Mouse (Mus musculus) layer of hippocampus, postnatal 36 days (tissue): ENCODE measurements around the gene Lsr. TPM values are rescaled to one million over a fixed set of nuclear protein-coding genes. Genes with fewer than 3 reads are reported as not detected.

Experiments used
- DNase-seq, 2 experiments: peaks; one replicate each; pipeline ENCODE4 v3.0.0; 2022
- total RNA-seq, 2 experiments: library from RNA; stranded (reverse); gene quantifications; 2 replicates each; pipeline ENCODE4 v1.2.3; 2021

Lsr gene
- 1 to 10 TPM; 7.5 to 7.7 TPM for total RNA-seq

DNA sequence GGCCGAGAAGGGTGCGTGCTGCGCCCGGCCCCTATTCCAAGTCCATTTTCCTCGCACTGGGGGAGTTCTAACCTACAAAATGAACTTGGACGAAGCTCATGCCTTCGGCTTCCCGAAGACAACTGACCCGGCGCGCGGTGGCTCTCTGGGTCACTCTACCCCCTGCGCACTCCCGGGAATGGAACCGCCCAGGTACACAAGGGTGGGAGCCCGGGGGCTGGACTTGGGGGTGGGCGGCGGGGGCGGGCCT lies at the start of gene Lsr:
Lsr (minus strand) TSS at position 214 of the 250 bp plus-strand sequence.
- no peak for DNase-seq

DNA sequence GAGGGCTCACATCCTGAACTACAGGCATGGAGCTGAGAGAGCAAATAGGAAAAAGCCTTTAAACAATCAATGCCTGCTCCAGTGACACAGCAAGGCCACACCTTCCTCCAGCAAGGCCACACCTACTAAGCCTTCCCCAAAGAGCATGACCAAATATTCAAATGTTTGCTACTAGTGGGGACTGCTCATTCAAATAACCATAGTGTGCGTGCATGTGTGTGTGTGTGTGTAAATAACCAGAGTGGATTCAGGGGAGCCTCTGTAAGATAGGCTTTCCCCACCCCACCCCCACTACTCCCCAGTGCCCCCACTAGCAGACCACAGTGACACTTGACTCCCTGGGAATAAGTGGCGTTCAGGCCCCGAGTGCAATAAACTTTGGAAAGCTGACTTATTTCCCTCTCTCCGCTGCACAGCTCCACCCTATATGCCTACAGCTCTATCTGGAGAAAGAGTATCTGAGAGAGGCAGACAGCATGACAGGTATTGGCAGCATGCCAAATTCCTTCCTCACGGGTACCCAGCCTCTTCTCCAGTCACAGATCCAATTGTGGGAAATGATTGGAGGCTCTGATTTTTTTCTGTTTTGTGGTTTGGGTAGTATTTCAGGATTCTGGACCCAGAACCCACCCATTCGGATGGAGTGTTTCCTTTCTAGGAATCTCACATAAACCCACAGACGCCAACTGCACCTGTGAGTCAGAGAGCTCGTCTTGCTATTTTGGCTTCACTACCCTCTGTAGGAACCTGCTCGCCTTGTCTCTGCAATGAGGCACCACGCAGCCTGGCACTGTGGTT lies 44.0 kb upstream of the Lsr start:
- peak in 1 of 2 experiments; percentile 16 for DNase-seq

DNA sequence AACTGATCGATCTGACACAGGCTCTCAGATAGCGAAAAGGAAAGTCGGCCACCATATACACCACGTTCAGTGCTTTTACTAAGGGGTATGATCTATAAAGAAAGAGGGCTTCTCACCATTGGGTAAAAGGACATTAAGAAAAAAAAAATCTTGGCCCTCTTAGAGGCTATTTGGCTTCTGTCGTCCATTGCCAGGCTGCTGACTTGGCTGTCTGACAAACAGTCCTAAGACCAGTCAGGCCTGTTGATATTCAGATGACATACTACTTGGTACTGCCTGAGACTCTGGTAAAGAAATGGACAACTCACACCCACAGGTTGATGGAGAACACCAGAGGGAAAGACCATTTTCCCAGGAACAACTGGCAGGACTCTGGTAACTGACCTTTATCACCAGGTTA lies 39.7 kb upstream of the Lsr start:
- DNase-seq: no peak

DNA sequence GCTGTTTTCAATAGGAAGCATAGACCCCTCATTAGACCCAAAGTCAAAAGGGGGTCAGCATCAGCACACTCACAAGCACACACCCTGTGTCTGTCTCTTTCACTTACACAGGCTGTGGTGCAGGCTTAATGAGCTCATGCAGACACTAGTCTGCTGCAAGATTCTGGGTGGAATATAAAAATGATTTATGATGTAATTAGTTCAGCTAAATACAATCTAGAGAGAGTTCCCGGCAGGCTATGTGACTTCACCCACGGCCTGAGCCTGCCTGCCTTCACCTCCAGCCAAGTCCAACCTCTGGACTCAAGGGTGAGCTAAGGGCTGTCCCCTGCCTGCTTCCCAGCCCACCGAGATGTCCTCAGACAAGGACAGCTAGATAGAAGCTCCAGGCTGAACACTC lies 35.6 kb upstream of the Lsr start:
- DNase-seq: no peak

DNA sequence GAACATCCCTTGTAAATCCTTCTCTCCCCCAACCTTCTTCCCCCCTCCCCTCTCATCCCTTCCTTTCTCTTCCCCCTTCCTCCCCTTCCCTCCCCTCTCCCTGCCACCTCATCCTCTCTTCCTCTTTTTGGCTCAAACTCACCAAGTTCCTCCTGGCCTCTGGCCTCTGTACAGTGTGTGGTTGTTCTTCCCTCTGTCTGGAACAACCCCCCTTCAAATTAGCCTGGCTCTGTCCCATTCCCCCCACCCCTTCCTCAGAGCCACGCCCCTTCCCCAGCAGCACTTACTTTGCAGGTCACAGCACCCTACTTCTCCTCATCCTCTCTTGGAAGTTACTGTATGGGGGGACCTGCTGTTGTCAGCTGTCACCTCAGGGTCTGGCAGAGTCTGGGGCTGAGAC lies 34.9 kb upstream of the Lsr start:
- no peak for DNase-seq

DNA sequence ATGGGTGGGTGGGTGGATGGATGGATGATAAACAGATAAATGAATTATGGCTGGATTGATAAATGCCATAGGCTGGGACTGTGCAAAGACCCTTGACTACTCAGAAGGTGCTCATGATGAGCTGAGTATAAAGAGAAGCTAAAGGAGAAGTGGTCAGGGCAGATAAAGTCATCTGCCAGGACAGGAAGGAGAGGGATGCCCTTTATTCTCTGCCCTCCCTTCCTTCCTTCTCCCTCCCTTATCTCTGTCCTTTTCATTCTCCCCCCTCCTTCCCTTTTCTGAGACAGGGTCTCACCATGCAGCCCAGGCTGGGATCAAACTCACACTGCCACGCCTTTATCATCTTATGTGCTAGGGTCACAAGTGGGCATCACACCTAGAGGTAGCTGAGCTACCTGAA lies 34.5 kb upstream of the Lsr start:
- no peak for DNase-seq

DNA sequence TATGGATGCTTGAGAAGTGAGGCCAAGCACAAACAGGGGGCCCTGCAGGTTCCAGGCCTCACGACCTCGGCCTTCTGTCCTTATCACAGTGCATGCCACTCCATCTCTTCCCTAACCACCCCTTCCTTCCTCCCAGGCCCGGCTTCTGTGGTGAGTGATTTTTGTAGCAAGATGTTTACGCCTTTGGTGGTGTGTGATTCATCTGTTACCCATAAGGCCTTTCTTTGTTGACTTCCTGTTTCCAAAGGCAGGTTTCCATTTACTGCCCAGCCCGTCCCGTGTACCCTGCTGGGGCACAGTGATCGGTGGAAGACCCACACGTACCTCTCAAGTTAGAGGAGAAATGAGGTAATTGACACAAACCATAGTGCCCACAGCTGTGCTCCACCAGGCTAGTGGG lies 29.4 kb upstream of the Lsr start:
- DNase-seq: no peak

DNA sequence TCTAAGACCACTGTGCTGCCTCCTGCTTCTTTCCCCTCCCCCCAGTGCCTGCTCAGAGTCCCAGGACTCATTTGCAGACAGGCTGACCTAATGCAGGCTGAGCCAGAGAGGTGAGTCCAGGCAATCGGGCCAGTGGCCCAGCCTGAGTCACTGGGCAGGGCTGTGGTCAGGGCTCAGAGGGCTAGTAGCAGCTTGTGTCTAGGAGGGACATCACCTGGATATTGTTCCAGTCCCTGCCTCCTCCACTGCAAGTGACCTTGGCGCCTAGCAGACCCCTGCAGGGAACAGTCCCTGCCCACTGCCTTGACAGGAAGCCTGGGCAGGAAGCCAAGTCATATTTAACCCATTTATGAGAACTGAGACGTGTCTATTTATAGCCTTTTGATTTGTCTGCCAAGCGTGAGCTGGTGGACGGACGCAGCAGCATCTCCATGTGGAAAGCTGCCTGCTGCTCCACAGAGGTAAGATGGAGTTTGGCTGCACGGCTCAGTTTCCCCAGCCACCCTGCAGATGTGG lies 27.3 kb upstream of the Lsr start:
- no peak for DNase-seq

DNA sequence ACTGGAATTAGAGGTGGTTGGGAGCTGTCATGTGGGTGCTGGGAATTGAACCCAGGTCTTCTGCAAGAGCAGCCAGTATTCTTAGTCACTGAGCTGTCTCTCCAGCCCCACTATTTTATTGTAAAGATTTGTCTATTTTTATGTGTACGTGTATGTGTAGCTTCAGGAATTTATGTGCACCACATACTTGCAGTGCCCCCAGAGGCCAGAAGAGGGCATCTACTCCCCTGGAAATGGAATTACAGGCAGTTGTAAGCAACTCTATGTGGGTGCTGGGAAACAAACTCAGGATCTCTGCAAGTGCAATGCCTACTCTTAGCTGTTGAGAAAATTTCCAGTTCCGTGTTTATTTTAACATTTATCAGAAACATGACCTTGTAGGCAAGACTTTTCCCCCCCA lies 23.2 kb upstream of the Lsr start:
- no peak for DNase-seq

DNA sequence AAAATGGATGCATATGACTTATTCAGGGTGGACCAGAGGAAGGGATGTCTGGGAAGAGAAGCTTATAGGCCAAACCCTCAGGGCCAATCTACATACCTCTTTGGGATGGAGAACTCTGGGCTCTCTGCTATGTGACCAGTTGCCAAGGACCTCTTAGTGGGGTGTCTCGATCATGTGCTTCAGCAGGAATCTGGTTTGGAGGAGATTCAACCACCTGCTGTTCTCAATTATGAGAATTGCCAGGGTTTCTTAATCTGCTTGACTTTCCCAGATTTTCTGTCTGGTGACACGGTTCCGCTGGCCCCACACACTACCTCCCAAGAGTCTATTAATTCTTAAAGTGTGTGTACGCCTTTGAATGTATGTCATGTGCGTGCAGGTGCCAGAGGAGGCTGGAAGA lies 20.7 kb upstream of the Lsr start:
- DNase-seq: no peak

DNA sequence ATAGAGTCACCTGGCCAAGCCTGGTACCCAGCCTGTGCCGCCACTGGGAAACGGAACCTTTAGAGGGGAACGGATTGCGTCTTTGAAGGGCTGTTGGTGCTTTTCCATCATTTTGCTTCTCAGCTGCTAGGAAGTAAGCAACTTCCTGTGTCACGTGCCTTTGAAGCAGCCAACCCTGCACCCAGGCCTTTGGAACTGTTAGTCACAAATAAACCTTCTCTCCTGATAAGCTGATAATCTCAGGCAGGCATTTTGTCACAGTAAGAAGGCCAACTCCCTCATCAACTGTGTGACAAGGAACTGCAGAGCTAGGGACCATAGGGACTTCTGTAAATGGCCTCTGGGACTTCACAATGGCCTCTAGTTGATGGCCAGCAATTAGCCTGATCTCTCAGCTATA lies 18.9 kb upstream of the Lsr start:
- DNase-seq: no peak

DNA sequence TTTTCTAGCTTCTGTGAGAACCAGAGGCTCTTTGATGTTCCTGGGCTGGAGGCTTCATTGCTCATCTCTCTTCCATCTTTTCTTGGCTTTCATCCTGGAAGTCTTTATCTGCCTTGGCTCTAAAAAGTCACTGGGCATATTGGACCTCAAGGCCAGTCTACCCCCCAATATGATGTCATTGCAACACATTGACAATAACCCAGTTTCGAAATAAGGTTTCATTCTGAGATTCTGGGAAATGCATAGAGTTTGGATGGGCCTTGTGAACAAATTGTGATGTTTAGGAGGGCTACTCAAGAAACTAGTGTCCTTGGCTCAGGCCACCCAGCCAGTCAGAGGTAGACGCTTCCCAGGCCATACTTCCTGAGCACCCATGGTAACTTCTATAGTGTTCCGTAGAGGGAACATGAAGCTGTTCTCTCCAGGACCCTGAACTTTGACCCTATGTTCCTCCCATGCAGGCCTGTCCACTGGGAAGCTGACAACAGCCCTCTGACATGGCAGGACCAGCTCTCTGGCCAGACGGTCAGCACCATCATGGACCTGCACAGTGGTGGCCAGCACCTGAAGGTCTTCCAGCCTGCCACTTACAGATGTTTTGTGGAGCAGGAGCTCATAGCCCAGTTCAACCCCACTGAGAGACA lies 15.4 kb upstream of the Lsr start:
- DNase-seq: no peak

DNA sequence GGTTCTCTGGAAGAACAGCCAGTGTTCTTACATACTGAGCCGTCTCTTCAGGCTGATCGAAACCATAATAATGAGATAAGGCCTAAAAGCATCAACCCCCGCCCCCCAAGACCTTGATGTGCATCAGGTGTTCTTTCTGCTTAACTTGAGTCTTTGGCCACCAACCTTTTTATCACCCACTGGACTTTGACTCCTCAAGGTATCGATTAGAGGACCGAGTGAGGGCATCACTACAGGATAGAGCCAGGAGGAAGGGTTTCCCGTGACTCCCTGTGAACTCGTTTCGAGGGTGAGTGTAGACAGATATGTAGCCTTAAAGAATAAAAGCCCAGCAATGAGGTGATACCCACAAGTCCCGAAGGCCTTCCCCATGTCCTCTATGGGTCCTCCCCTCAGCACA lies 12.1 kb upstream of the Lsr start:
- DNase-seq: no peak

DNA sequence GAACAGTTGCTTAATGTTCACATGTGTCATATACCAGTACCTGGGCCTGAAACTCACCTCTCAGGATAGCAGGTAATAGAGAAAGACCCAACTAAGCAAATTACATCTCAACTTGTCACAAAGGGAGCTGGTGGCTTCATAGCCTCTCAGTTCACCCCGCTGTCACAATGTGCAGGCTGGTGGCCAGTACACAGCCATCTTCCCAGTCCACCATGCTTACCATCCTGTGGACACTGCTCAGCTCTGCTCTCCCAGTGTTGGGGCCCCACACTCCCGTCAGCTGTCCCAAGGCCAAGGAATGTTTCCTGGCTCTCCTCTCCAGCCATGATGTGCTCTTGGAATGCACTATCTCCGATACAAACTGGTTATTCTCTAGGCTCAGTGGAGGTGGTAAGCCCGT lies 8.4 kb upstream of the Lsr start:
- no peak for DNase-seq

DNA sequence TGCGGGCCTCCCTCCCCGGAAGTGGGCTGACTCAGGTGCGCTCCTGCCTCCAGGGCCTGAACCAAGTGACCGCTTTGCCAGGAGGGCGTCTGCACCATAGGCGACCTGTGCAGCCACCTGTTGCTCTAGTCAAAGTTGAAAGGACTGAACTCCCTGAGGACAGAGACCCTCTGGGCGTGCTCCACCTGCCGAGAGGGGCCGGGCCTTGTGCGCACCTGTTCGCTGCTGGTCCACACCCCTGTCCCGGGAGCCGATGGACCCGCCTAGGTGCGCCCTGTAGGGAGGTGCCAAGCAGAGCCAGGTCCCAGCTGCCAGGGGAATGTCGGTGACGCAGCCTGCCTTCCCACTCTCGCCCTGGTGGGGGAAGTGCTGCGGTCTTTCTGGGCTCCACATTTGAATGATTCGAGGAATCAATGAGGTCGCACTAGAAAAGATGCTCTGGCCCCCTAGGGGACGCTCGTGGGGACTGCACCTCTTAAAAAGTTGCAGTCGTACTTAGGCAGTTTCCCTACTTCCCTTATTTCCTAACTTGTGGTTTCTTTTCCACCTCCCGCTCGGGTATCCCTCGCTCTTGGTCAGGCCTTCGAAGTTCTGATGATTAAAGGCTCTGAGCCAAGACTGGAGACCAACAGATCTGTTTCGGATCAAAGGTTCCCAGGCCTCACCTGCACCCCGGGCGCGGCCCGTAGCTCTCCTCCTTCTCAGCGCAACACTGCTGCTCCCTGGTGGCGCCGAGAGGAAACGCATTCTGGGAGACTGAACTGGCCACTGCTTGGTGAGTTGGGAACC lies 431 bp upstream of the Lsr start, which contains the start of gene Fam187b:
Fam187b (plus strand) TSS at position 290 of the 789 bp plus-strand sequence.
- peak; percentile 62 to 73 for DNase-seq

DNA sequence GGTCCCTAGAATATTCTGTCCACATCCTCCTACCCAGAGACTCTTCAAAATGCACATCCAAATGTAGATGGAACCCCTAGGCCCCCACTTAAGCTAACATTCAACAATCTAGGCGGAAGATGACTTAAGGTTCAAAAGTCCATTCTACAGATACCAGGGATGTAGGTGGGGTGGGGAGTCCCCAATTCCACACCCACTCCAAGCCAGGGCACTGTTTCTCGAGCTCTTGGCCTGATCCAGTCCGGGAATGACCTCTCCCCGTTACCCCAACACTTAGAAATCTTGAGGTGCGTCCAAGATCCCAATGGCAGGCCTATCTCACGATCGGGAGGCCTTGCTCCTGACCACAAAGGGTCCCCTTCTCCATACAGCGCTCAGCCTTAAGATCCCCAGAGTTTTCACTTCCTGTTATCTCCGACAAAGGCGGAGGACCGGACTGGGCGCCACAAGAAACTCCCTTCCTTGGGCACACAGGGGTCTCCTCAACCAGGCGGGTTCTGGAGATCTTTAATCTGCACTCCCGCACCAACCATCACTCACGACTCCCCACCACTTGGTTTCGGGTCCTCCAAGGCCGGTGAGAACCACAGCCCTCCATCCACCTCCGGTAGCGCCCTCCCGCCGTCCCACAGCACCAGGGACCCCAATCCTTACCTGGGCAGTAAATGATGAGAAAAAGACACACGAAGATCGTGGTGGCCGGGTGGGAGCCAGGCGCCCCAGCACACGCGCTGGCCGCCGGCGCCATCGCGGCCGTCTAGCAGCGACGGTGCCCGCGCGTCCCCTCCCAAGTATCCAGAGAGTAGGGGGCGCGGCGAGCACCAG lies 626 bp downstream of the Lsr start:
- DNase-seq: no peak

DNA sequence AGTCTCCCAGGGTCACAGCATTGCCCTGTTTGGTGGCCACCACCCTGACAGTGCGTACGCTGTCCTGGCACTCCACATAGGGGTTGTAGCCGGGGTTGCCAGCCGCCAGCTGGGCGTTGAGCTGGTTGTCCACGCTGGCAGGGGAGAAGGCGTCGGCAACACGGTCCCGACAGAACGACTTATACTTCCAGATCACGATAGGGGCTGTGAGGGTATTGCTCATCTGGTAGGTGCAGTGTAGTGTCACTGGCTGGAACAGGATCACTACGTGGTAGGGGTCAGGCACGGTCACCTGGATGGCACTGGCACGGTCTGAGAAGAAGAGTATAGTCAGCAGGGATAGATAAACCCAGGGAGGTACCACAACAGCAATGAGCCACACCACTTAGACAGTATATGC lies 1.4 kb downstream of the Lsr start:
- DNase-seq: no peak

DNA sequence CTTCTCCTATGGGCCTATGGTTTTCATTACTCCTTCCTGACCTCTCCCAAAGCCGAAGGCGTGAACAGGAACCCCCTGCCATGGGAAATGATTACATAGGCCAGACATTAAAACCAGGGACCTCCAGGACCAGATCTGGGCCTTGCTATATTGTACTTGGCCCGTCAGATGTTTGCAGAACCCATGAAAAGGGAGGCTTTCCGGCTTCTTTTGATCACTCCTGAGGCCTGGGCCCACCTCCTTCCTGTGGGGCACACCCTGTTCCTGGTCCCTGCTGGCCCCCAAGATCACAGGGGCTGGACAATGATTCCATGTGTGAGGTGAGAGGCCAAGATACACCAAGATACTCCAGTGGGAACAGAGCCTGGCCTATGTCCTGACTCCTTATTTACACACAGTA lies 4.1 kb downstream of the Lsr start:
- DNase-seq: no peak

DNA sequence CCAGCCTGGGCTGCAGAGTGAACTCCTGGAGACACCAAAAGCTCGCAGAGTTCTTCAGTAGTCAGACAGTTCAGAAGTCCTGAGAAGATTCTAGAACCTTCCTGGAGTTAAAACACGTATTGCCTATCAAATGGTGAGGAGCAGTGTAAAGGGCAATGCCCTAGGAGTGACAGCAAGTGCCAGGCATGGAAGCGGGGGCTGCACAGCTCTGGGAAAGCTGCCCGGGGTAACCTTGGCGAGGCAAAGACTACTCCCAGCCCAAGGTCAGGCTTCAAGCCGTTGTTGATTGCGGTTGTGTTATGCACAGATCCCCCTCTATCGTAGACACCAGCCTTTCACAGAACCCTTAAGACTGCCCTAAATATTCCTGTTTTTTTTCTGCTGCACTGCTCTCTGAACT lies 4.7 kb downstream of the Lsr start:
- no peak for DNase-seq

DNA sequence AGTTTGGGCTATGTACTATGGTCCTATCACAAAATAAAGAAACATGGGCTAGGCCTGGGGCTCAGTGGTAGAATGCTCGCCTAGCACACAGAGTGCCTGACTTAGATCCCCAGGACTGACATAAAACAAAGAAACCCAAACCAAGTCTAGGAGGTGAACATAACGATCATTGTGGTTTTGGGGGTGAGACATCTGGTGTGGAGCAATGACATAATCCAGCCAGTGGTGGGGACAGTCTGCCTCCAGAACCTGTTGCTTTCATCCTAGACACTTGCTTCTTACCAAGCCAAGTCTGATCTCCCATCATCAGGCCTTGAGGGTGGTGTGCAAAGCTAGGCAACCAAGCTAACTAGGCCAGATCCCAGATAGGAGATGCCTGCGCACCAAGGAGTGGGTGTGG lies 6.6 kb downstream of the Lsr start:
- DNase-seq: no peak

DNA sequence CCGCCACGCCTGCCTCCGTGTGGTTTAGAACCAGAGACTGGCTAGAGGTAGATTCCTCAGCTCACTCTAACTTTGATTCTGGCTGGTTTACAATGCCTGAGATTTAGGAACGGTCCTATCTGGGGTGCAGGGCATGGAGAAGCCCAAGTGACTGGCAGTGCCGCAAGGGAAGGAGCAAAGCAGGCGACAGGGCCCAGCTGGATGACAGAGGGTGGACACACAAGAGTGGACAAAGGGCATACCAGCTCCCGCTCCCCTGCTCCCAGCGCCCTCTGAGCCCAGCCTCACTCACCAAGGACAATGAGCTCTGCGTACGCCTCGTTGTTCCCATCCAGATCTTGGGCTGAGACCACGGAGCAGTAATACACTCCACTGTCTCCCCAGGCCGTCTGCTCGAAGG lies 7.6 kb downstream of the Lsr start:
- DNase-seq: no peak

DNA sequence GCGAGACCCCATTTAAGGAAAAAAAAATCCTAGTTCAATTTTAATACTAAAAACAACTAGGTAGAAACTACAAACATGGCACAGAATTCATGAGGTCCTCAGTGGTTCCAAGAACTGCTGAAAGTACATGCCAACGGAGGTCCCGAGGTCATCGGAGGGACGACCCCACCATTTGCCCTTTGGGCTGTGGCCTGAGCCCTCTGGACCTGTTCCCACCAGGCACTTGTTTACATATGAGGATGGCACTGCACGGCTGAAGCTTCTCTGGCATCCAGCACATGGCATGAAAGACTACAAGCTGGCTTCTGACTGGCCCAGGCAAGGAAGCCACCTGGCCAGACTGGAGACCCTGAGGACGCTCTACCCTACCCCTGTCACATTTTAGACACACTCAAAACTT lies 8.9 kb downstream of the Lsr start:
- DNase-seq: no peak

DNA sequence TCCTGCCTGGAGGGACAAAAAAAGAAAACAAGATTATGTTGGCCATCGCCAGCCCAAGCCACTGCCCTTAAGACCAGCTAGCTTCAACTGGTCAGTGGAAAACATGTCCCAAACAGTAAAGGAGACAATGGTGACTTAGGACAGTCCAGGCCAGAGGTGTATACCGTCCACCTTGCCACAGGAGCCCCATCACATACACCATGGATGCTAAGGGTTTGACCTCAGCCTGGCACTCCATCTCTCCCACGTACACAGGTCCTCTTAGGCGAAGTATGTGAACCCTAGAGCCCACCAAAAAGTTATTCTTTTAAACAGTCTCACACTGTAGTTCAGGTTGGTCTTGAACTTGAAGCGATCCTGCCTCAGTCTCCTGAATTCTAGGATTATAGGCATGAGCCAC lies 10.4 kb downstream of the Lsr start:
- DNase-seq: no peak
